Mouse (Mus musculus): ENCODE results near the gene Vps45. TPM values are rescaled to one million over a fixed set of nuclear protein-coding genes. Genes with fewer than 3 reads are reported as not detected.

Gene Vps45
- total RNA-seq (2021): 10 to 100 TPM; 41.1 to 47.8 TPM
- long read RNA-seq, experiment 1, transcript Vps45-201 (15 exons, 2,637 nt): major isoform, 8 of 9 reads
- long read RNA-seq, experiment 1, partial matches to known transcripts: 0 of 9 reads
- long read RNA-seq, experiment 1, other reads (novel, unspliced or antisense): 1 of 9 reads
- long read RNA-seq, experiment 2, transcript Vps45-201 (15 exons, 2,637 nt): major isoform, 12 of 17 reads
- long read RNA-seq, experiment 2, partial matches to known transcripts: 2 of 17 reads
- long read RNA-seq, experiment 2, other reads (novel, unspliced or antisense): 3 of 17 reads

- peak; percentile 64 to 85 for DNase-seq (ENCODE audit: low spot score in 2 of 2)
Observed at GRCm38 (mm10) chr3:96058231-96058896, at the start of gene Vps45. TSS of gene Vps45 (minus strand) at chr3:96058466.

- DNase-seq (ENCODE audit: low spot score in 2 of 2): no peak
Observed at GRCm38 (mm10) chr3:96106151-96106550, 47.9 kb upstream of the Vps45 start.

GRCm38 (mm10) chr3:96105232-96105747, 47.0 kb upstream of the Vps45 start:
- no peak for DNase-seq (ENCODE audit: low spot score in 2 of 2)

GRCm38 (mm10) chr3:96104261-96105065, 46.2 kb upstream of the Vps45 start, which contains the start of gene Otud7b:
TSS of gene Otud7b (plus strand) at chr3:96104527.
- DNase-seq (ENCODE audit: low spot score in 2 of 2): peak; percentile 65 to 73

GRCm38 (mm10) chr3:96103901-96104260, 45.6 kb upstream of the Vps45 start:
- no peak for DNase-seq (ENCODE audit: low spot score in 2 of 2)

GRCm38 (mm10) chr3:96102100-96102872, 44.0 kb upstream of the Vps45 start:
- peak in 1 of 2 experiments; percentile 51 for DNase-seq (ENCODE audit: low spot score in 2 of 2)

GRCm38 (mm10) chr3:96098616-96099267, 40.5 kb upstream of the Vps45 start:
- DNase-seq (ENCODE audit: low spot score in 2 of 2): no peak

GRCm38 (mm10) chr3:96098168-96098567, 39.9 kb upstream of the Vps45 start:
- no peak for DNase-seq (ENCODE audit: low spot score in 2 of 2)

GRCm38 (mm10) chr3:96094203-96094602, 35.9 kb upstream of the Vps45 start:
- DNase-seq (ENCODE audit: low spot score in 2 of 2): no peak

- DNase-seq (ENCODE audit: low spot score in 2 of 2): no peak
Observed at GRCm38 (mm10) chr3:96093509-96093908, 35.2 kb upstream of the Vps45 start.

GRCm38 (mm10) chr3:96091966-96092365, 33.7 kb upstream of the Vps45 start:
- no peak for DNase-seq (ENCODE audit: low spot score in 2 of 2)

GRCm38 (mm10) chr3:96091146-96091545, 32.9 kb upstream of the Vps45 start:
- DNase-seq (ENCODE audit: low spot score in 2 of 2): no peak

GRCm38 (mm10) chr3:96089882-96090489, 31.7 kb upstream of the Vps45 start:
- DNase-seq (ENCODE audit: low spot score in 2 of 2): no peak

GRCm38 (mm10) chr3:96087801-96088200, 29.5 kb upstream of the Vps45 start:
- no peak for DNase-seq (ENCODE audit: low spot score in 2 of 2)

- no peak for DNase-seq (ENCODE audit: low spot score in 2 of 2)
Observed at GRCm38 (mm10) chr3:96087219-96087618, 29.0 kb upstream of the Vps45 start.

GRCm38 (mm10) chr3:96084146-96084755, 26.0 kb upstream of the Vps45 start:
- DNase-seq (ENCODE audit: low spot score in 2 of 2): no peak

GRCm38 (mm10) chr3:96082714-96083508, 24.6 kb upstream of the Vps45 start:
- no peak for DNase-seq (ENCODE audit: low spot score in 2 of 2)

- DNase-seq (ENCODE audit: low spot score in 2 of 2): no peak
Observed at GRCm38 (mm10) chr3:96082100-96082499, 23.8 kb upstream of the Vps45 start.

- DNase-seq (ENCODE audit: low spot score in 2 of 2): no peak
Observed at GRCm38 (mm10) chr3:96081650-96082049, 23.4 kb upstream of the Vps45 start.

All from layer of hippocampus, postnatal 14 days (tissue).